Mouse (Mus musculus): ENCODE data around the gene BC004004.
A peak's percentile ranks its signal among the peaks of the same experiment; 100 is the strongest.
"Not testable (repeated sequence)": the region's sequence is repeated elsewhere in the genome, so short reads cannot be mapped to it uniquely, and the experiment has no call there.

The BC004004 gene

GRCm38 (mm10) chr17:29299282-29299681 is 30.7 kb downstream of the BC004004 start:
- no peak for DNase-seq (ENCODE audit: low read depth)

- DNase-seq (ENCODE audit: low read depth): no peak
These were observed 32.3 kb downstream of the BC004004 start for GRCm38 (mm10) chr17:29300926-29301325.

GRCm38 (mm10) chr17:29301421-29301820 is 32.8 kb downstream of the BC004004 start:
- no peak for DNase-seq (ENCODE audit: low read depth)

- DNase-seq (ENCODE audit: low read depth): no peak
These were observed 33.6 kb downstream of the BC004004 start for GRCm38 (mm10) chr17:29302149-29302548.

- no peak for DNase-seq (ENCODE audit: low read depth)
These were observed 34.5 kb downstream of the BC004004 start for GRCm38 (mm10) chr17:29303087-29303486.

- DNase-seq (ENCODE audit: low read depth): no peak
These were observed 35.3 kb downstream of the BC004004 start for GRCm38 (mm10) chr17:29303856-29304255.

- DNase-seq (ENCODE audit: low read depth): peak; percentile 46
These were observed 35.9 kb downstream of the BC004004 start for GRCm38 (mm10) chr17:29304376-29305057.

GRCm38 (mm10) chr17:29305058-29305806 is 36.6 kb downstream of the BC004004 start:
- DNase-seq (ENCODE audit: low read depth): no peak

GRCm38 (mm10) chr17:29305871-29306270 is 37.3 kb downstream of the BC004004 start:
- no peak for DNase-seq (ENCODE audit: low read depth)

- DNase-seq (ENCODE audit: low read depth): no peak
These were observed 41.6 kb downstream of the BC004004 start for GRCm38 (mm10) chr17:29310056-29310623.

GRCm38 (mm10) chr17:29311602-29312001 is 43.0 kb downstream of the BC004004 start:
- DNase-seq (ENCODE audit: low read depth): no peak

- DNase-seq (ENCODE audit: low read depth): no peak
These were observed 43.5 kb downstream of the BC004004 start for GRCm38 (mm10) chr17:29312082-29312481.

- DNase-seq (ENCODE audit: low read depth): no peak
These were observed 44.7 kb downstream of the BC004004 start for GRCm38 (mm10) chr17:29313300-29313699.

GRCm38 (mm10) chr17:29315672-29316465 is 47.3 kb downstream of the BC004004 start:
- DNase-seq (ENCODE audit: low read depth): no peak

GRCm38 (mm10) chr17:29316891-29317290 is 48.3 kb downstream of the BC004004 start:
- no peak for DNase-seq (ENCODE audit: low read depth)

- not testable (repeated sequence) for DNase-seq (ENCODE audit: low read depth)
These were observed 48.8 kb downstream of the BC004004 start, which contains the start of gene Pi16 for GRCm38 (mm10) chr17:29317380-29317779. TSS of gene Pi16 (plus strand) at chr17:29317680.

GRCm38 (mm10) chr17:29318731-29319250 is 50.2 kb downstream of the BC004004 start:
- peak; percentile 45 for DNase-seq (ENCODE audit: low read depth)

GRCm38 (mm10) chr17:29319476-29319875 is 50.9 kb downstream of the BC004004 start:
- DNase-seq (ENCODE audit: low read depth): no peak

- no peak for DNase-seq (ENCODE audit: low read depth)
These were observed 51.5 kb downstream of the BC004004 start for GRCm38 (mm10) chr17:29319881-29320639.

- no peak for DNase-seq (ENCODE audit: low read depth)
These were observed 53.4 kb downstream of the BC004004 start for GRCm38 (mm10) chr17:29321765-29322602.

All from c-Kit-positive CD71-negative TER-119-negative erythroid progenitor cells, embryonic 14.5 days (primary cell).